Mouse (Mus musculus) common myeloid progenitor, adult 5-6 weeks (primary cell): Measurements from ENCODE around the gene Gldn. TPM values are rescaled to one million over a fixed set of nuclear protein-coding genes. Genes with fewer than 3 reads are reported as not detected.

Source experiments
- total RNA-seq: library from RNA; stranded (forward); fragments of 200-1000, 187-1606 nt; gene quantifications from 2 replicates; pipeline ENCODE4 v1.2.3, GENCODE M21; 2017

Gldn gene
- total RNA-seq, 1 experiment from 2014 or later: not detected

Other genes with a start within 250 kb of the Gldn start
- not detected in 2 replicates for gene Tnfaip8l3, start 218.1 kb upstream of the Gldn start, total RNA-seq
- not detected in 2 replicates for gene Cyp19a1, start 18.4 kb upstream of the Gldn start, total RNA-seq
- 3.2 and 7.7 TPM in 2 replicates for gene Dmxl2, start 215.1 kb downstream of the Gldn start, total RNA-seq